Mouse (Mus musculus): ENCODE data around the gene Man1c1.

DNA sequence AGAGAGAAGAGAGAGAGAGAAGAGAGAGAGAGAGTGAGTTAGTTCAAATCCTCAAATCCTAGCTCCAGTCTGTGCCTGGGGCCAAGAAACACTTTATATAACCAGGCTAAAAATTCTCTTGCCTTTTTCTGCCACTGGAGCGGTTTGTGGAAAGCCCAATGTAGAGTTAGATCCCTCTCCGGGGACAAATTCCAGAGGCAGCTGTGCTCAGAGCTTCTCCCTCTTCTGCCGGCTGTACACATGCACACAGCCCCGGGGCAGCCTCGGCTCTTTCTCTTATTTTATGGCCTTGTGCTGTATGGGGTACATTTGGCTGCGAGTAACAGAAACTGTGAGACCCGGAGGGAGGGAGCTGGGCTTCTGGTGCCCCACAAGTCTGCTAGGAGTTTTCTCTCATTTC lies 32.1 kb upstream of the Man1c1 start:
- TF ChIP-seq CTCF (IDR thresholded peaks at IDR 0.05; ENCODE audit: extremely low read depth, insufficient read depth, insufficient read length, insufficient replicate concordance) = no peak
- no peak for TF ChIP-seq POLR2A (IDR thresholded peaks at IDR 0.05; ENCODE audit: low read depth, low read length)

Measured in spleen, adult 2 months (tissue).